Mouse (Mus musculus) erythroblast, embryonic 14.5 days (primary cell): ENCODE data around the gene Plau.

Experiments used
- GATA1 ChIP-seq: IDR thresholded peaks from 2 replicates; pipeline ENCODE4 v1.6.1; 2012; ENCODE audit warnings: low read length, inconsistent platforms, mixed read lengths
- TAL1 ChIP-seq: IDR thresholded peaks from 3 replicates; pipeline ENCODE4 v1.6.1; 2012; ENCODE audit warnings: low read length, inconsistent platforms, mixed read lengths

GRCm38 (mm10) chr14:20865604-20866003, 29.1 kb downstream of the Plau start:
- TF ChIP-seq GATA1 = no peak
- TF ChIP-seq TAL1 = no peak
